Mouse (Mus musculus) cerebellum, postnatal 4 days (tissue): ENCODE results near the gene Nlrp10.

Experiments used
- DNase-seq, 2 experiments: peaks; one replicate each; pipeline ENCODE4 v3.0.0; 2022; ENCODE audit warnings: low spot score in 2 of 2, mixed read lengths in 1 of 2

Nlrp10 gene

GRCm38 (mm10) chr7:108929726-108930393, at the start of gene Nlrp10:
Gene Nlrp10 (minus strand): TSS chr7:108930178.
- no peak for DNase-seq

- peak; percentile 37 to 75 for DNase-seq
Measured at GRCm38 (mm10) chr7:108972273-108972672, 42.3 kb upstream of the Nlrp10 start.

GRCm38 (mm10) chr7:108968201-108968600, 38.2 kb upstream of the Nlrp10 start:
- DNase-seq, result no peak

- DNase-seq, result peak in 1 of 2 experiments; percentile 65
Measured at GRCm38 (mm10) chr7:108966742-108967362, 36.9 kb upstream of the Nlrp10 start.

GRCm38 (mm10) chr7:108965968-108966367, 36.0 kb upstream of the Nlrp10 start:
- no peak for DNase-seq

- DNase-seq, result no peak
Measured at GRCm38 (mm10) chr7:108957734-108958133, 27.8 kb upstream of the Nlrp10 start.

GRCm38 (mm10) chr7:108954185-108954584, 24.2 kb upstream of the Nlrp10 start:
- DNase-seq, result peak in 1 of 2 experiments; percentile 35

GRCm38 (mm10) chr7:108952801-108953200, 22.8 kb upstream of the Nlrp10 start:
- no peak for DNase-seq

- peak in 1 of 2 experiments; percentile 39 for DNase-seq
Measured at GRCm38 (mm10) chr7:108950762-108951331, 20.9 kb upstream of the Nlrp10 start.

GRCm38 (mm10) chr7:108950312-108950761, 20.4 kb upstream of the Nlrp10 start, which contains the start of gene Tub:
Gene Tub (plus strand): TSS chr7:108950338.
- peak; percentile 29 to 62 for DNase-seq

GRCm38 (mm10) chr7:108949301-108949700, 19.3 kb upstream of the Nlrp10 start:
- no peak for DNase-seq

- DNase-seq, result no peak
Measured at GRCm38 (mm10) chr7:108948611-108949010, 18.6 kb upstream of the Nlrp10 start.

GRCm38 (mm10) chr7:108944002-108944401, 14.0 kb upstream of the Nlrp10 start:
- DNase-seq, result peak in 1 of 2 experiments; percentile 52

- DNase-seq, result no peak
Measured at GRCm38 (mm10) chr7:108941466-108941865, 11.5 kb upstream of the Nlrp10 start.

- no peak for DNase-seq
Measured at GRCm38 (mm10) chr7:108936591-108936990, 6.6 kb upstream of the Nlrp10 start.

GRCm38 (mm10) chr7:108935411-108935810, 5.4 kb upstream of the Nlrp10 start:
- no peak for DNase-seq

GRCm38 (mm10) chr7:108934836-108935235, 4.9 kb upstream of the Nlrp10 start:
- DNase-seq, result no peak

GRCm38 (mm10) chr7:108933794-108934731, 4.1 kb upstream of the Nlrp10 start, which contains the start of gene Eif3f:
Gene Eif3f (plus strand): TSS chr7:108934417.
- peak; percentile 86 to 91 for DNase-seq

- no peak for DNase-seq
Measured at GRCm38 (mm10) chr7:108928280-108929188, 1.4 kb downstream of the Nlrp10 start.

- no peak for DNase-seq
Measured at GRCm38 (mm10) chr7:108927043-108927442, 2.9 kb downstream of the Nlrp10 start.
